Mouse (Mus musculus) hindbrain, postnatal 0 days (tissue): Measurements from ENCODE around the gene Myod1. TPM values are rescaled to one million over a fixed set of nuclear protein-coding genes. Genes with fewer than 3 reads are reported as not detected.
A peak's percentile ranks its signal among the peaks of the same experiment; 100 is the strongest.

Experiments used
- ATAC-seq: fragments of 200-750 bp; cut with Nextera tagmentation; 2 replicates; pipeline ENCODE4 v1.8.0; 2017; ENCODE audit warnings: mild to moderate bottlenecking, moderate TSS enrichment, moderate library complexity
- DNase-seq: peaks from one replicate; pipeline ENCODE4 v3.0.0-alpha.2; 2015; ENCODE audit warnings: low spot score
- H3K27ac ChIP-seq: fragments of 300-500 bp; sonication (generic); 2 replicates; pipeline ENCODE4 v1.5.1; 2014; ENCODE audit warnings: mild to moderate bottlenecking
- H3K27me3 ChIP-seq: fragments of 300-500 bp; sonication (generic); 2 replicates; pipeline ENCODE4 v1.6.1; 2014; ENCODE audit warnings: low read length, mixed read lengths; ENCODE audit not compliant: insufficient read depth
- H3K36me3 ChIP-seq: fragments of 300-500 bp; sonication (generic); 2 replicates; pipeline ENCODE4 v1.6.1; 2014; ENCODE audit warnings: low read length, mixed read lengths; ENCODE audit not compliant: insufficient read depth
- H3K4me1 ChIP-seq: fragments of 300-500 bp; sonication (generic); 2 replicates; pipeline ENCODE4 v1.6.1; 2014; ENCODE audit warnings: antibody characterized with exemption, low read length, mixed read lengths; ENCODE audit not compliant: insufficient read depth
- H3K4me2 ChIP-seq: fragments of 300-500 bp; sonication (generic); 2 replicates; pipeline ENCODE4 v1.6.1; 2014; ENCODE audit warnings: low read depth, mild to moderate bottlenecking, low read length, moderate library complexity, mixed read lengths
- H3K4me3 ChIP-seq: fragments of 300-500 bp; sonication (generic); 2 replicates; pipeline ENCODE4 v1.5.1; 2014; ENCODE audit warnings: low read length
- H3K9ac ChIP-seq: fragments of 300-500 bp; sonication (generic); replicated peaks from 2 replicates; pipeline ENCODE4 v1.6.1; 2014; ENCODE audit warnings: mild to moderate bottlenecking, low read length, moderate library complexity, mixed read lengths
- H3K9me3 ChIP-seq: fragments of 300-500 bp; sonication (generic); 2 replicates; pipeline ENCODE4 v1.6.1; 2016; ENCODE audit warnings: low read length, mixed read lengths
- CTCF ChIP-seq: IDR thresholded peaks from 2 replicates; pipeline ENCODE4 v1.5.1; 2016; ENCODE audit warnings: antibody characterized with exemption, control low read depth, low read depth
- WGBS: fragments of 180-500 bp; shearing (Covaris S2); extraction: QIAGEN DNeasy Blood & Tissue Kit; methylation state at CpG from one replicate; pipeline ENCODE4 v1.1.7; 2014; 5-methylcytosine and 5-hydroxymethylcytosine counted together
- polyA plus RNA-seq: library from polyadenylated mRNA; unstranded; fragments of >200 nt; fragmentation: Nextera tagmentation; extraction: Ambion mirVana; gene quantifications from 2 replicates; pipeline ENCODE4 v1.2.1, GENCODE M21; 2015
- total RNA-seq: library from RNA; depleted of rRNA; stranded (reverse); fragments of >200 nt; gene quantifications from 2 replicates; pipeline ENCODE4 v1.2.3, GENCODE M21; 2014

Gene Myod1
- total and polyA plus RNA-seq, 2 experiments from 2014 or later = 0.20 to 0.99 TPM

GRCm38 (mm10) chr7:46389456-46390085, 13.3 kb downstream of the Myod1 start:
- TF ChIP-seq CTCF = no peak
- no peak for ATAC-seq
- Histone ChIP-seq H3K4me2 (no peak overlapping the region), H3K36me3 (no peaks in the 10 kb centered on the region), H3K4me3 (no peak overlapping the region), H3K9ac (no peak overlapping the region), H3K9me3 (no peaks in the 10 kb centered on the region), H3K27ac (no peak overlapping the region), H3K4me1 (no peaks in the 10 kb centered on the region; the same call in 1 of the 2 replicates), H3K27me3 (no peaks in the 10 kb centered on the region)
- DNase-seq = no peak
- WGBS = 80% methylated on average over 10 of the region's 10 CpGs

- ATAC-seq = no peak
- no peaks in the 10 kb centered on the region for H3K36me3 ChIP-seq
- 55% methylated on average over 4 of the region's 4 CpGs for WGBS
These were observed 14.0 kb downstream of the Myod1 start for GRCm38 (mm10) chr7:46390226-46390625.

GRCm38 (mm10) chr7:46391701-46392100, 15.4 kb downstream of the Myod1 start:
- H3K4me3 ChIP-seq = no peak overlapping the region
- no peaks in the 10 kb centered on the region; the same call in 1 of the 2 replicates for H3K4me1 ChIP-seq
- 67% methylated on average over 5 of the region's 5 CpGs for WGBS
- no peak for ATAC-seq
- TF ChIP-seq CTCF = no peak
- no peak overlapping the region for H3K27ac ChIP-seq
- no peaks in the 10 kb centered on the region for H3K36me3 ChIP-seq
- DNase-seq = no peak
- no peaks in the 10 kb centered on the region for H3K9me3 ChIP-seq
- H3K27me3 ChIP-seq = no peaks in the 10 kb centered on the region
- H3K4me2 ChIP-seq = no peak overlapping the region
- H3K9ac ChIP-seq = no peak overlapping the region

More at GRCm38 (mm10) chr7:46390226-46390625, 14.0 kb downstream of the Myod1 start:
- DNase-seq = no peak
- Histone ChIP-seq H3K4me3 (no peak overlapping the region), H3K27me3 (no peaks in the 10 kb centered on the region), H3K9me3 (no peaks in the 10 kb centered on the region), H3K9ac (no peak overlapping the region), H3K4me1 (no peaks in the 10 kb centered on the region; the same call in 1 of the 2 replicates), H3K4me2 (no peak overlapping the region), H3K27ac (no peak overlapping the region)
- TF ChIP-seq CTCF = no peak

GRCm38 (mm10) chr7:46393116-46393515, 16.8 kb downstream of the Myod1 start:
- H3K9me3 ChIP-seq = no peaks in the 10 kb centered on the region
- no peaks in the 10 kb centered on the region for H3K36me3 ChIP-seq
- 0% methylated on average over 2 of the region's 2 CpGs for WGBS
- H3K27me3 ChIP-seq = no peaks in the 10 kb centered on the region
- peak; percentile 98 for TF ChIP-seq CTCF
- H3K27ac ChIP-seq = no peak overlapping the region
- peaks cover 7% of the 10 kb centered on the region for H3K4me1 ChIP-seq
- ATAC-seq (peak; percentile 46), DNase-seq (peak; percentile 93)
- H3K4me2 ChIP-seq = no peak overlapping the region
- H3K4me3 ChIP-seq = no peak overlapping the region
- H3K9ac ChIP-seq = no peak overlapping the region

GRCm38 (mm10) chr7:46393718-46394511, 17.6 kb downstream of the Myod1 start:
- Histone ChIP-seq H3K27me3 (no peaks in the 10 kb centered on the region), H3K27ac (no peak overlapping the region), H3K9ac (no peak overlapping the region), H3K9me3 (no peaks in the 10 kb centered on the region), H3K36me3 (no peaks in the 10 kb centered on the region), H3K4me1 (peaks cover 7% of the 10 kb centered on the region), H3K4me2 (no peak overlapping the region), H3K4me3 (no peak overlapping the region)
- no peak for TF ChIP-seq CTCF
- no peak for DNase-seq
- no peak for ATAC-seq
- 49% methylated on average over 12 of the region's 12 CpGs for WGBS

GRCm38 (mm10) chr7:46394933-46395332, 18.7 kb downstream of the Myod1 start:
- H3K9ac ChIP-seq = no peak overlapping the region
- no peak for ATAC-seq
- no peak overlapping the region for H3K4me3 ChIP-seq
- H3K36me3 ChIP-seq = no peaks in the 10 kb centered on the region
- WGBS = 71% methylated on average over 4 of the region's 4 CpGs
- H3K27me3 ChIP-seq = no peaks in the 10 kb centered on the region
- peaks cover 17% of the 10 kb centered on the region for H3K4me1 ChIP-seq
- no peak for TF ChIP-seq CTCF
- no peak overlapping the region for H3K27ac ChIP-seq
- H3K4me2 ChIP-seq = no peak overlapping the region
- no peaks in the 10 kb centered on the region for H3K9me3 ChIP-seq
- no peak for DNase-seq

- no peak for TF ChIP-seq CTCF
- no peak overlapping the region for H3K9ac ChIP-seq
- H3K4me2 ChIP-seq = peak overlapping the region; percentile 74
- no peaks in the 10 kb centered on the region for H3K27me3 ChIP-seq
- 46% methylated on average over 6 of the region's 6 CpGs for WGBS
- DNase-seq (no peak), ATAC-seq (no peak)
- H3K4me3 ChIP-seq = peak overlapping the region; percentile 81; the same call in 1 of the 2 replicates
- H3K9me3 ChIP-seq = no peaks in the 10 kb centered on the region
- H3K27ac ChIP-seq = no peak overlapping the region
- H3K4me1 ChIP-seq = peaks cover 17% of the 10 kb centered on the region
- H3K36me3 ChIP-seq = no peaks in the 10 kb centered on the region
These were observed 19.3 kb downstream of the Myod1 start for GRCm38 (mm10) chr7:46395571-46395970.
